In the genomic region with DNA sequence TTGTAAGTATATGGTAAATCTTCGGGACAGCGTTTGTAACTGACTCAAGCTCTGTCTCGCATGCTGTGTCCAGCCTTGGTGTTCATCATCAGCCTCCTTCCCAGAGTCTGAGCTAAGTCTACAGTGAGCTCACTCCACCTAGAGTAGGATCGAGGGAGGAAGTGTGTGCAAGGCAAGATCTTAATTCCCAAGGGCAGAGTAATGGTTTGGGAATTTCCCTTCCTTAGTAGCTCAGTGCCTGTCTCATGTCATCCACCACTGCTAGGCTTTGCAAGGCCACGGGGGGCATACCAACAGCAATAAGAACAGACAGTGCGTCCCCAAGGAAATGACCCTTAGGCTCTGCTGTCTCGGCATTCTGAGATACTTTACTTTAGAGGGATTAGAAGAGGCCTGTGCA, we compare ENCODE assay signal across 11 mouse cellular contexts.
DNase-seq lines count a peak whose midpoint lies in the region; ATAC-seq and TF ChIP-seq lines count a peak whose summit lies in the region.
"Had no signal": no experiment of that assay in that cellular context is flagged by ENCODE, and none has a peak within 500 bp of the region (broad histone marks: within the 10 kb centered on the region; RNA-seq: fewer than 3 reads in every experiment).

No protein-coding gene starts in this region.

- ATAC-seq in heart, postnatal 0 days (ENCODE audit: insufficient read depth, low read depth): peak; percentile 44
- peak; percentile 30; the same call in 1 of the 2 replicates for ATAC-seq in liver, embryonic 16.5 days (ENCODE audit: low read depth)
- ATAC-seq: activated CD4-positive, CD25-positive, alpha-beta regulatory T cell, adult 4 months had no signal

- no peak overlapping the region for H3K9ac ChIP-seq in liver, adult 2 months (ENCODE audit: low read depth, low read length)
- H3K9ac ChIP-seq in heart, postnatal 0 days (replicated peaks; ENCODE audit: low read depth, low read length): no peak overlapping the region
- no peak overlapping the region for H3K9ac ChIP-seq in liver, embryonic 16.5 days (ENCODE audit: low read depth, low read length)
- H3K9ac ChIP-seq: hindbrain, embryonic 14.5 days; lung, embryonic 15.5 days had no signal

- DNase-seq in liver, adult 2 months (ENCODE audit: extremely low read depth, low read depth, low spot score): peak; percentile 12
- no peak for DNase-seq in liver
- peak; percentile 55 for DNase-seq in heart, postnatal 0 days (ENCODE audit: low spot score)
- peak; percentile 40 for DNase-seq in yolk sac, embryonic 10.5 days (ENCODE audit: low spot score)
- no peak for DNase-seq in adrenal gland, adult 8-10 months
- no peak for DNase-seq in spleen, adult 18-20 months
- no peak for DNase-seq in ovary, adult 18-20 months (ENCODE audit: low spot score)

- H3K4me1 ChIP-seq in liver, adult 2 months (ENCODE audit: control insufficient read depth, insufficient read depth, low read length): no peaks in the 10 kb centered on the region; the same call in 1 of the 2 replicates
- H3K4me1 ChIP-seq in heart, postnatal 0 days (ENCODE audit: control insufficient read depth, insufficient read depth): peaks cover 15% of the 10 kb centered on the region; the same call in 1 of the 2 replicates
- no peaks in the 10 kb centered on the region for H3K4me1 ChIP-seq in liver, embryonic 16.5 days (ENCODE audit: control insufficient read depth, low read depth, low read length)

- no peak overlapping the region for H3K4me3 ChIP-seq in liver, adult 2 months (ENCODE audit: insufficient read depth, low read depth, low read length)
- H3K4me3 ChIP-seq in heart, postnatal 0 days (ENCODE audit: low read depth, low read length): no peak overlapping the region
- H3K4me3 ChIP-seq in liver, embryonic 16.5 days (ENCODE audit: low read depth, low read length): no peak overlapping the region
- H3K4me3 ChIP-seq: lung, embryonic 15.5 days had no signal

- H3K27ac ChIP-seq in liver, adult 2 months (replicated peaks; ENCODE audit: insufficient read depth, low read depth, low read length): no peak overlapping the region
- H3K27ac ChIP-seq in heart, postnatal 0 days (ENCODE audit: low read depth): no peak overlapping the region
- H3K27ac ChIP-seq in liver, embryonic 16.5 days (ENCODE audit: low read length): no peak overlapping the region; the same call in 1 of the 2 replicates
- H3K27ac ChIP-seq: hindbrain, embryonic 14.5 days; lung, embryonic 15.5 days had no signal

- no peaks in the 10 kb centered on the region for H3K9me3 ChIP-seq in heart, postnatal 0 days (replicated peaks; ENCODE audit: control insufficient read depth, low read length)
- no peaks in the 10 kb centered on the region for H3K9me3 ChIP-seq in liver, embryonic 16.5 days (replicated peaks; ENCODE audit: control insufficient read depth, low read length)
- H3K9me3 ChIP-seq: lung, embryonic 15.5 days had no signal

- no peak for TF ChIP-seq EP300 in heart, postnatal 0 days (IDR thresholded peaks at IDR 0.05; ENCODE audit: low read depth)

- 0 out of 2 replicates have a peak, but pooled peaks have one; percentile 4 for TF ChIP-seq CTCF in liver, adult 2 months (IDR thresholded peaks at IDR 0.05; ENCODE audit: low read depth, low read length)
- peak; percentile 27; the same call in 1 of the 2 replicates for TF ChIP-seq CTCF in heart, postnatal 0 days (IDR thresholded peaks at IDR 0.05; ENCODE audit: low read depth)

- no peaks in the 10 kb centered on the region for H3K36me3 ChIP-seq in liver, adult 2 months (ENCODE audit: control insufficient read depth, insufficient read depth, low read length)
- H3K36me3 ChIP-seq in heart, postnatal 0 days (replicated peaks; ENCODE audit: control insufficient read depth, insufficient read depth, low read length): peaks cover 54% of the 10 kb centered on the region
- H3K36me3 ChIP-seq in liver, embryonic 16.5 days (ENCODE audit: control insufficient read depth, insufficient read depth): no peaks in the 10 kb centered on the region; the same call in 1 of the 2 replicates

- no peak for TF ChIP-seq POLR2A in liver, adult 2 months (IDR thresholded peaks at IDR 0.05; ENCODE audit: extremely low read depth, insufficient read depth, low read length)

- no peaks in the 10 kb centered on the region for H3K27me3 ChIP-seq in liver, adult 2 months (ENCODE audit: control insufficient read depth, insufficient read depth, low read length)
- no peaks in the 10 kb centered on the region for H3K27me3 ChIP-seq in heart, postnatal 0 days (ENCODE audit: control insufficient read depth, insufficient read depth, low read length)
- no peaks in the 10 kb centered on the region for H3K27me3 ChIP-seq in liver, embryonic 16.5 days (ENCODE audit: control insufficient read depth, insufficient read depth, low read depth, low read length)
- H3K27me3 ChIP-seq: lung, embryonic 15.5 days had no signal

- WGBS in liver, adult 2 months: 80% methylated on average over 7 of the region's 7 CpGs
- 51% methylated on average over 7 of the region's 7 CpGs for WGBS in heart, postnatal 0 days
- WGBS in liver, embryonic 16.5 days (ENCODE audit: insufficient replicate concordance): 65% methylated on average over 7 of the region's 7 CpGs

- no peak overlapping the region for H3K4me2 ChIP-seq in heart, postnatal 0 days (ENCODE audit: low read depth, low read length)
- no peak overlapping the region for H3K4me2 ChIP-seq in liver, embryonic 16.5 days (ENCODE audit: low read depth, low read length)
- H3K4me2 ChIP-seq: hindbrain, embryonic 14.5 days; lung, embryonic 15.5 days had no signal

- no peaks in the 10 kb centered on the region for H3K79me2 ChIP-seq in liver, adult 2 months (ENCODE audit: control insufficient read depth, insufficient read depth, low read length)

Comparison
In these comparisons a context has a peak if more than half of its experiments do, and no peak if none do; other contexts are left out.
1. DNase-seq: peak in liver, adult 2 months (single experiment), heart, postnatal 0 days (single experiment) and yolk sac, embryonic 10.5 days (single experiment); none in liver (single experiment), adrenal gland, adult 8-10 months (single experiment), spleen, adult 18-20 months (0 of 2) and ovary, adult 18-20 months (single experiment).